Mouse (Mus musculus): ENCODE data around the gene Olfr545.

- TF ChIP-seq ETS1 (conservative IDR thresholded peaks at IDR 0.05; ENCODE audit: low read depth, low read length) (no peak), JUN (IDR thresholded peaks at IDR 0.05; ENCODE audit: insufficient read depth, low read depth, low read length) (no peak), ELF1 (IDR thresholded peaks at IDR 0.05; ENCODE audit: low read depth, low read length) (no peak), CTCF (conservative IDR thresholded peaks at IDR 0.05 in 1 of 2, IDR thresholded peaks at IDR 0.05 in 1 of 2; ENCODE audit: low read depth in 2 of 2, low read length in 2 of 2) (no peak), USF1 (IDR thresholded peaks at IDR 0.05; ENCODE audit: low read depth, low read length) (no peak), NELFE (IDR thresholded peaks at IDR 0.05; ENCODE audit: low read depth, low read length) (no peak), MAX (IDR thresholded peaks at IDR 0.05; ENCODE audit: low read length) (no peak), BHLHE40 (IDR thresholded peaks at IDR 0.05; ENCODE audit: low read depth, low read length) (no peak), CHD2 (IDR thresholded peaks at IDR 0.05; ENCODE audit: low read length) (no peak)
Measured at GRCm38 (mm10) chr7:102486105-102486504, 13.3 kb downstream of the Olfr545 start.

All from CH12.LX (cell line).